ENCODE assay signal across 22 mouse cellular contexts in the genomic region with DNA sequence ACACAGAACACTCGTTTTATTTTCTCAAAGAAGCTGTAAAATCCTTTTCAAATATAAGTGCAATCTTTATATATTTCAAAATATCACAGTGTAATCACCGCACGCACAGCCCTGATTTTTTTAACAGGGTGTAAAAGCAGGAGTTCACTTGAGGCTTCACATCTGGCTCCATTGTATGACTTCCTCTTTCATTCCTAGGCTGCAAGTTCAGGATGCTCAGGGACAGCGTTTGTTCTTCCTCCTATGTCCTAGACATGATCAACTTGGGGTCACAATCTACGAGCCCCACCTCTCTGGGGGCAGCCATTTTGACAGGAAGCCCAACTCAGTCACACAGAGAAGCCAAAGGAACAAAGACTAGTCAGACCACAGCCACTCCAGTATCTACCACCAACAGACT. TPM values are rescaled to one million over a fixed set of nuclear protein-coding genes. Genes with fewer than 3 reads are reported as not detected.
A peak's percentile ranks its signal among the peaks of the same experiment; 100 is the strongest.
DNase-seq lines count a peak whose midpoint lies in the region; ATAC-seq lines count a peak whose summit lies in the region.
"Had no signal": no experiment of that assay in that cellular context is flagged by ENCODE, and none has a peak within 500 bp of the region (broad histone marks: within the 10 kb centered on the region; RNA-seq: fewer than 3 reads in every experiment).

No protein-coding gene starts in this region.

- H3K27ac ChIP-seq in forebrain, embryonic 15.5 days (replicated peaks) = no peak overlapping the region
- H3K27ac ChIP-seq: embryonic facial prominence, embryonic 10.5 days; embryonic facial prominence, embryonic 12.5 days; forebrain, embryonic 13.5 days had no signal

- no peaks in the 10 kb centered on the region for H3K9me3 ChIP-seq in forebrain, embryonic 15.5 days
- H3K9me3 ChIP-seq: embryonic facial prominence, embryonic 10.5 days; embryonic facial prominence, embryonic 12.5 days; forebrain, embryonic 13.5 days had no signal

- H3K9ac ChIP-seq in forebrain, embryonic 15.5 days (replicated peaks) = no peak overlapping the region
- H3K9ac ChIP-seq: embryonic facial prominence, embryonic 12.5 days; forebrain, embryonic 13.5 days had no signal

- H3K36me3 ChIP-seq in forebrain, embryonic 15.5 days = no peaks in the 10 kb centered on the region
- H3K36me3 ChIP-seq: embryonic facial prominence, embryonic 10.5 days; embryonic facial prominence, embryonic 12.5 days; G1E had no signal

- ATAC-seq in common myeloid progenitor, adult 5-6 weeks (replicated peaks; ENCODE audit: low read depth, poor library complexity, severe bottlenecking) = peak; percentile 68
- peak; percentile 54 for ATAC-seq in megakaryocyte, adult 5-6 weeks (ENCODE audit: poor library complexity, severe bottlenecking)
- ATAC-seq in megakaryocyte-erythroid progenitor cell, adult 5-6 weeks (replicated peaks; ENCODE audit: low FRiP score, low TSS enrichment, poor library complexity, severe bottlenecking) = 0 out of 2 replicates have a peak, but pooled peaks have one; percentile 4
- ATAC-seq in forebrain, embryonic 15.5 days (replicated peaks) = no peak
- ATAC-seq: activated CD4-positive, CD25-positive, alpha-beta regulatory T cell, adult 4 months; forebrain, embryonic 13.5 days; forebrain, embryonic 16.5 days; Patski had no signal

- 85% methylated on average over 5 of the region's 5 CpGs for WGBS in forebrain, embryonic 15.5 days

- peak; percentile 9 for DNase-seq in A20 (ENCODE audit: low read depth, low spot score)
- no peak for DNase-seq in right cerebral cortex, postnatal 4 days
- DNase-seq in kidney, adult 11 months = no peak
- DNase-seq: adrenal gland, adult 8-10 months; adrenal gland, postnatal 14 days; adrenal gland, postnatal 36 days; cerebellum, adult 11-12 months; cerebellum, adult 2 months; cerebellum, adult 9-10 months; cerebellum, postnatal 10 days; cerebellum, postnatal 25 days had no signal

- no peak overlapping the region for H3K4me3 ChIP-seq in forebrain, embryonic 15.5 days
- H3K4me3 ChIP-seq: embryonic facial prominence, embryonic 10.5 days; embryonic facial prominence, embryonic 12.5 days; forebrain, embryonic 13.5 days had no signal

- no peak overlapping the region for H3K4me2 ChIP-seq in forebrain, embryonic 15.5 days (replicated peaks)
- H3K4me2 ChIP-seq: embryonic facial prominence, embryonic 12.5 days; forebrain, embryonic 13.5 days had no signal

- no peaks in the 10 kb centered on the region for H3K27me3 ChIP-seq in forebrain, embryonic 15.5 days
- H3K27me3 ChIP-seq: embryonic facial prominence, embryonic 12.5 days; forebrain, embryonic 13.5 days had no signal

- no peaks in the 10 kb centered on the region for H3K4me1 ChIP-seq in forebrain, embryonic 15.5 days
- H3K4me1 ChIP-seq: embryonic facial prominence, embryonic 10.5 days; embryonic facial prominence, embryonic 12.5 days; forebrain, embryonic 13.5 days had no signal

RNA-seq across cellular contexts. Expression of a gene that starts 32.7 kb away (rescaled TPM):
- 0.27 TPM in 1 of 2 replicates, not detected in the other for total RNA-seq in common myeloid progenitor, adult 5-6 weeks (2017)
- total RNA-seq in megakaryocyte, adult 5-6 weeks (2015) = 0.04 TPM in 1 of 2 replicates, not detected in the other
- total RNA-seq in megakaryocyte, adult 5-6 weeks (2017) = 0.07 and 0.08 TPM in 2 replicates
- 0.17 TPM in 1 of 2 replicates, not detected in the other for total RNA-seq in megakaryocyte-erythroid progenitor cell, adult 5-6 weeks (2014; fragmentation: Nextera tagmentation)
- 0.11 and 0.33 TPM in 2 replicates for total RNA-seq in megakaryocyte-erythroid progenitor cell, adult 5-6 weeks (2017)
- 7.2 and 7.3 TPM in 2 replicates for polyA plus RNA-seq in forebrain, embryonic 15.5 days (2015; fragmentation: Nextera tagmentation; extraction: Ambion mirVana)
- total RNA-seq: adrenal gland, postnatal 14 days had no signal
- polyA plus RNA-seq: G1E had no signal
